Mouse (Mus musculus): ENCODE measurements at regions not wholly inside any gene's neighbourhood (a gene's known extent, or its start where the extent isn't known, plus 50 kb on each side); places are given as distances from the start of the nearest gene placed in this dataset.

DNA sequence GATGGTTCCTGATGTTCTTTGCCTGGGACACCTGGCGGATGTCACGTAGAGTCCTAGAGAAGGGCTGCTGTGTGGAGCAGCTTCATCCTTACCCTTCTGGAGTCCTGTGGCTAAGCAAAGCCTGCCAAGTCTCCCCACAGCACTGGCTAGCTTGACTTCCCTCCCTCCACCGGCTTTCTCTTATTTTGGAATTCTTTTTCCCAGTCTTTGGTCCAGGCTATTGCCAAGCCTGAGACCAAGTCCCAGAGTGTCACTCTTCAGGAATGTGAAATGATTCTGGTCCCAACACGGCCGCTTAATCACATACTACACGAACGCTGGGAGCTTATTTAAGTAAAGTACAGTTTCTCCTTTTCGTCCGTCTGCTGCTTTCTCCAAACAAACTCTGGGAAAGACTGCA is 146.4 kb downstream of the Fndc1 start:
- no peak for ATAC-seq (replicated peaks; ENCODE audit: poor library complexity, severe bottlenecking)

DNA sequence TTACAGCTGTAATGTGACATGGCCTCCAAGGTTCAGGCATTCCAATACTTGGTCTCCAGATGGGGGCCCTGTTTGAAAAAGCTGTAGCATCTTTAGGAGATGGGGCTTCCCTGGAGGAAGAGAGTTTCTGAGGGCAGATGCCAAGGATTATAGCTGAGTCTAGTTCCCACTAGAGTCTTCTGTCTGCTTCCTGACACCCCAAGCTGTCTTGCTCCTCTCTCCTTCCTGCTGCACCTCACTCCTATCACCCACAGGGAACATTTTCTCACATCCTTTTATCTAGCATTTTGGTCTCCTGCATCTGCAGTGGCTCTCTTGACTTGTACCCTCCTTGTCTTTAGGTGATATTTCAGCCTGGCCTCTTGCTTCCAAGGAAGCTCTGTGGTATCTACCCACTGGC is 147.3 kb downstream of the Fndc1 start:
- ATAC-seq (replicated peaks; ENCODE audit: poor library complexity, severe bottlenecking): no peak

DNA sequence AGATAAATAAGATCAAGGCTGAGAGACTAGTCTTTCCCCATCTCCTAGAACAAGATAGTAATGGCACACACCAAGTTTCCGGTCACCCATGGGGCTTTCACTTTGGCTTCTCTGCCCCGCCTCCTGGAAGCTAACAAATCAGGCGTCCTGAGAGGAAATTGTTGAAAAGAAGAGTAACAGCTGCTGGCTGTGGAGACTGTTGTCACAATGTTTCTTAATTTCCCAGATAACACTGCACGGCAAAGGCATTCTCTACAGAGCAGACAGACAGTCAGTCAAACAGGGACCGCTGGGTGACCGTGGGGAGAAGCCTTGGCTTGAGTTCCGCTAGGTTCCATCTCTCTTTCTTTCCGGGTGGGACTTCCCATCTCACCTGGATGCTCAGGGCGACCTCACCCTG is 148.2 kb downstream of the Fndc1 start:
- no peak for ATAC-seq (replicated peaks; ENCODE audit: poor library complexity, severe bottlenecking)

DNA sequence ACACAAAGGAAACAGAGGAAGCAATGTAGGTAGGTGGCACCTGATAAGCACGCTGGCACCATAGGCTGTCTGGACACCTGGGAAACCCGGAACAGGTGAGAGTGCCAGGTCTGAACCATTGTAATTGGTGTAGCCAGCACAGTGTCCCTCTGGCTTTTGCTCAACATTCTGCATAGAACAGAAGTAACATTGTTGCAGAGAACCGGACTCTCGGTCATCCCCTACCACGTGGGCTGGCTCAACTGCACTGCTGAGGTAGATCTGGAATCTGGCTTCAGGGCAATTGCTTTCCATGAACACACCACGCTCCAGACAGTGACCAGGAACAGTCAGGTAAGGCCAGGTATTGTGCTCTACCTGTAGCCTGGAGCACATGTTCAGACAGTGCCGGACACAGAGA is 149.3 kb downstream of the Fndc1 start:
- no peak for ATAC-seq (replicated peaks; ENCODE audit: poor library complexity, severe bottlenecking)

DNA sequence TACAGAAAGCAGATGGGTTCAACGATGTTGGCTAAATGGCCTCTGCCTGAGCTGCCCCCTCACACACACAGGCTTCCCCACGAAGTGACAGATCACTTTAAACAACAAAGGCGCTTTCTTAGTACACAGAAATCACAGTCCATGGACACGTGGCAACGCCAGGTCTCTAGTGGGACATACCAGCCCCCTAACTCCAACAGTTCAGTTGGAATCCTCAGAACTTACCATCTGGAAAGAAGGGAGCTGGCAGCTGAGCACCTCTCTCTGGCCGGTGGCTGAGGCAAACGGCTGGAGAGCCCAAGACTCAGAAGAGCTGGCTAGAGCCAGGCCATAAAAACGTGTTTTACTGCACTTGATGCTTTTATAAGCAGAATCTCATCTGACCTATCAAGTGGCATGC is 149.8 kb downstream of the Fndc1 start:
- no peak for ATAC-seq (replicated peaks; ENCODE audit: poor library complexity, severe bottlenecking)

DNA sequence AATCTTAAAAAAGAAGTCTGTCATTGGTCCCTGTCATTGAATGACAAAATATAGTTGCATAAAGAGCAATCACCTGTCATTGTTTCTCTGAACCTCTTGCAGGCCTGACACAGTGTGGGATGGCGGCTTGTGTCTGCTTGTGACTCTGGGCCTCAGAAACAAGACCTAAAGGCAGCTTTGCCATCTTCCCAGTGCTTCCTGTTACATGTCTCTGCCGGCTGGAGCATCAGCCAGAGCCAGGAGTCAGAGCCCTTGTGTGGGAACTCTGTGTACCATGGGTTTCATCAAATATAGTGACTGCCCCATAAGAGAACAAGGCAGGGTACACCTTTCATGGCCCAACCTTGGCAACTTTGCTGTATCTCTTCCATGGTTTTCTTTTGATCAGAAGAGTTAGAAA is 150.3 kb downstream of the Fndc1 start:
- no peak for ATAC-seq (replicated peaks; ENCODE audit: poor library complexity, severe bottlenecking)

DNA sequence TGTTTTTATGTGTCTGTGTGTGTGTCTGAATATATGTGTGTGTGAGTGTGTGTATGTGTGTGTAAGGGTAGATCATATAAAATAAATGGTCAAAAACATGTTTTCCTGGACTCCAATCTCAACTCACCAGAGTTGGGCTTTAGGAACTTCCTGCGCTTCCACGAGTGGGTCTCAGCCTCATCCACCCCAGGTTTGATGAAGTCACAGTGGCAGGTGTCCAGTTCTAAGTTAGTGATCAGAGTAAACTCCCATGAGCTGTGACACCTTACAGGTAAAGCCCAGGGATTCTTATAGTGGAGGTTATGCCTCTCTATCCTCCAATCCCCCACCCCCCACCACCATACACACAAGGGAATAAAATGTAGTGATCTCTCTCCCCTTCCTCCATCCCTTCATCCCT is 152.6 kb downstream of the Fndc1 start:
- no peak for ATAC-seq (replicated peaks; ENCODE audit: poor library complexity, severe bottlenecking)

DNA sequence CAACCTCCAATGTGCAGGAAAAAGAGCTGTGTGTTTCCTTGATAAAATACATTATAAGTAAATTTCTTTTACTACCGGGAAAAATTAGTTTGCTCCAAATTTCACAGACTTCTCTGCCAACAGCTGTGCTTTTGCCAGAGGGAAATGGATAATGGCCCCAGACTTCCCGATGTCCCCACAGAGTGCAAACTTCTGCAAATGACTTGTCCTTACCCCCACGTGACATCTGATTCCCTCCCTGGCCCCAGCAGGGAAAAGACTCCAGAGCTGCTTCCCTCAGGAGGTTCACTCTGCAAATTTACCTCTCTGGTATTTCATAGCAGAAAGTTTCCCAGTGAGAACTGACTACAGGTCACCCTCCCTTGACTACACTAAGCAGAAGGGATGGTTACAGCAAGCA is 159.3 kb downstream of the Fndc1 start:
- ATAC-seq (replicated peaks; ENCODE audit: poor library complexity, severe bottlenecking): no peak

DNA sequence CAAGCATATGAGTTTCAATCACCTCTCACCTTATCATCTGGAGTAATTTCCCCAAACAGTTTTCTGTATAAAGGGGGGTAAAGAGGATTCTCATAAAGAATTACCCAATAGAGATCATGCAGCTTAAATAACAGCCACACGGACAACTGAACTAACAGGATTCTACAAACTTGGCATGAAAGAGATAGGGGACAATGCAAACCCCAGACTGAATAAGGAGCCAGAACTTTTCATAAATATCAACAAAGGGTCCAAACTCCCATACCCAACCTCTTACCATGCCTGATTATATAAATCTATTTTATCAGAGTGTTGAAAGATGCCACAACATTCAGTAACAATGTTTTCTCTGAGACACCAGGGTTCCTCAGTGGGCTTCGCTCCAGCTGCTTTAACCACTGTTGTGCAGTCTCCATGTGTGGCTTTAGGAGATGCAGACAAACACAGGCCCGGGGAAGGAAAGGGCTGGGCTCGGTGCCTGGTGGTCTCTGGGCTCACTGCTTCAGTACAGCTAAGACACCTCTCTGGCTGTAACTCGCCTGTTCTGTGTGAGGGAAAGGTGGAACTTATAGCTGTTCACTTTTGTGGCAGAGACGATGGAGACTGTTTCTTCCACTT is 160.2 kb downstream of the Fndc1 start:
- ATAC-seq (replicated peaks; ENCODE audit: poor library complexity, severe bottlenecking): no peak

DNA sequence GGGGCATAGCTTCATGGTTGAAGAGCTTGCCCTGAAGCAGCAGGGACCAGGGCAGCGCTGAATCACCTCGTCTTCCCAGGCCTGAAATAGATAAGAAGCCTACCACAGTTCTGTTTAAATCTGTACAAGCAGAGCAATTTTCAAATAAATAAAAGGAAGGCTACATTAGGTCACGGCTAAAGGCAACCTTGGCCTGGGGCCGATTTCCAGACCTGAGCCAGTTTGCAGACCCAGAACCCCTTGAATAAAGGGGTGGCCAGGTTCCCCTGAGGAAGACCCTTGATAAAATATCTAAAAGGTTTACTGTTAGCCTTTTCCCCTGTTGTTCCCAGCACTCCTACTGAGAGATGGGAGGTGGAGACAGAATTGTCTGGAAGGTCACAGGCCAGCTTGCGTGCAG is 160.9 kb downstream of the Fndc1 start:
- ATAC-seq (replicated peaks; ENCODE audit: poor library complexity, severe bottlenecking): no peak

DNA sequence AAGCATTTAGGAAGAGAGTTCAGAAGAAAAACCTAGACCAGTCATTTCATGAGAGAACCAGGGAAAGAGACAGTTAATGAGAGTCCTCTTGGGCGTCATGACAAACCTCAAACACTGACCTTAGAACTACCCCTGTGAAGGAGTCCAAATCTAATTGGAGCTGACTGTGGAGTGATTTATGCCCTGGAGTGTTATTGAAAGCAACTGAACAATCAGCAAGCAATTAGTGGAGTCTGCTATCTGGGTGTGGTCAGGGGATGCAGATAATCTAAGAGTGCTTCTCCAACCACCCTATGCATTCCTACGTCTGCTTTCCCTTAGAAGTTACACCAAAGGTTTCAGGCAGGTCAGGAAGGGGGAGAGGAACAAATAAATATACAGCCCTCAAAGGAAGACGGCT is 161.4 kb downstream of the Fndc1 start:
- no peak for ATAC-seq (replicated peaks; ENCODE audit: poor library complexity, severe bottlenecking)

DNA sequence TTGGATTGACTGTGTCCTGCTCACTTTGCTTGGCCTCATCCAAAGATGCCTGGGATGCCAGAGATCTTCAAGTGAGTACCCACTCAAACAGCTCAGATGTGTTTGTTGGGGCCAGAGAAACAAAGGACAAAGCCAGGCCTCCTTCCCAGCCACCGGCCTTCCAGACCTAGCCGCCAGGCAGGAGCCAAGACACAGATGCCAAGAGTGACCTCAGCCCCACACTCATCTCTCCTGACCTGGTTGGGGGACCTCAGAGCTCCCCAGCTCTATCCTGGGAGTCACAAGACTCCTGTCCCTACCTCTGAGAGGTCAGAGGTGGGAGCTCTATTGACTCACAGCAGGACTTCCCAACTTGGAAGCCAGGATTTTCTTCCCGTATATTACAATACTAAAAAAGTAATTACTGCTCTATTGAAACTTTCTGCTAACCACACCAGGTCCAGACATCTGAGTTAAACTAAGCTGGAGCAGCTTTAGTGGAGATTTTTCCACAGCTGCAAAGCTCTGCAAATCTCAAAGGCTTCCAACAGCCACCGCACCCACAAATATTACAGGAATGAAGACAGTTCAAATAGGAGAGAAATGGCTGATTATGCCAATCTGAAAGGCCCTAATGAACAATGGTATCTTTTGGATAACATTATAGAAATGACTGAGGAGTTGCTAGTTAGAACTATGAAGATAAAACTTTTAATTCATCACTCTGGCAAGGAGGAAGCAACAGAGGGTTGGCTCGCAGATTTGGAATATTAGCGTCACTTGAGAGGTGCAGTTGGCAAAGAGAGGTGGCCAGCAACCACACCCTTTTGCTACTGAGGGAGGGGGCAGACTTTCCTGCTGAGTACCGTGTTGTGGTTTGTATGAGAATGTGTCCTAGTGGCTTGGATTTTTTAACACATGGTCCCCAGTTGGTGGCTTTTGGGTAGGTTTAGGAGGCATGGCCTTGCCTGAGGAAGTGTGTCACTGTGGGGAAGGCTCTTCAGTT is 162.9 kb downstream of the Fndc1 start:
- ATAC-seq (replicated peaks; ENCODE audit: poor library complexity, severe bottlenecking): no peak

DNA sequence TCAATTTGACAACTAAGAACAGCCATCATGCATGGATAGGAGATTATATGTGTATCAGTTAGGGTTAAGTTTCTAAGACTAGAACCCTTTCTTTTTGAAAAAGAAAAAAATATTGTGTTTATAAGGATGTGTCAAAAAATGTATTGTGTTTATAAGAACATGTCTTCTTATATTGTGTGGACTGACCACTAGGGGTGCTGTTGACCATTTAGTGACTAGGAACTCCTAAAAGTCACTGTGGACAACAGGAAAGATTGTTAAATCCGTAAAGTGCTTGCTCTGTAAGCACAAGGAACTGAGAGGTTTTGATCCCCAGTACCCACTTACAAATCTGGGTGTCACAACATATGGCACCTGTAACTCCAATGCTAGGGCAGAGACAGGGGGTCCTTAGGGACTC is 170.6 kb downstream of the Fndc1 start:
- no peak for ATAC-seq (replicated peaks; ENCODE audit: poor library complexity, severe bottlenecking)

DNA sequence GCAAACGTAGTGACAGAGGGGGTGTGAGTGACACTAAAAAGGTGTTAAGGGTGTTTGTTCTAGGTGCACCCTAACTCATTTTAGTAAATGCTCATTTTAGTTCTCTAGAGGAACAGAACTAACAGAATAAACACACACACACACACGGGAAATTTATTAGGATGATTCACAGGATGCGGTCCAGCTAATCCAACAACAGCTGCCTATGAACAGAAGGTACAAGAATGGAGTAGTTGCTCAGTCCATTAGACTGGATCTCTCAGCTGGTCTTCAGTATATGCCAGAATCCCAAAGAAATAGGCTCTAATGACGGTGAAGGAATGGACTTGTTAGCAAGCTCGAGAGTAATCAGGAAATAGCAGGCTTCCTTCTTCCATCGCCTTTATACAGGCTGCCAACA is 171.1 kb downstream of the Fndc1 start:
- ATAC-seq (replicated peaks; ENCODE audit: poor library complexity, severe bottlenecking): no peak

DNA sequence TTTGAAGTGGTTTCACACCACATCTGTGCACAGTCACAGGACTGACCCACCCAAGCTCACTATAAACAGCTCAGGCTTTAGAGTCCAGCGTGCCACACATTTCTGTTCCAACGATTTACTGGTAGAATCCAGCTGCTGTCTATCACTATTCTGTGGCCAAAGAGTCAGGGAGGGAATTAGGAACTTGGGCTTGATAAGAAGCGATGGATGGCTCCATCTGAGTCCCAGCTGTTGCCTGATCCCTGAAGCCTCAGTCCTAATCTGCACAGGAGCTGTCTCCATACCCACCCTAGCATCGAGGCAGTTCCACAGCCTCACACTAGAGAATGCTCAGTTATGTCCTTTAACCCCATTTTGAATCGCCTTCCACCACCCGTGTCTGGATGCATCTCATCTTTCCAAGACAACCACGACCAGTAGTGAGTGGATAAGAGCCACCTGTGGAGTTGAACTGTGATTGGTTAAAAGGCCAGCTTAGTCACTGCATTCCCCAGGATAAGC is 173.0 kb downstream of the Fndc1 start:
- no peak for ATAC-seq (replicated peaks; ENCODE audit: poor library complexity, severe bottlenecking)

DNA sequence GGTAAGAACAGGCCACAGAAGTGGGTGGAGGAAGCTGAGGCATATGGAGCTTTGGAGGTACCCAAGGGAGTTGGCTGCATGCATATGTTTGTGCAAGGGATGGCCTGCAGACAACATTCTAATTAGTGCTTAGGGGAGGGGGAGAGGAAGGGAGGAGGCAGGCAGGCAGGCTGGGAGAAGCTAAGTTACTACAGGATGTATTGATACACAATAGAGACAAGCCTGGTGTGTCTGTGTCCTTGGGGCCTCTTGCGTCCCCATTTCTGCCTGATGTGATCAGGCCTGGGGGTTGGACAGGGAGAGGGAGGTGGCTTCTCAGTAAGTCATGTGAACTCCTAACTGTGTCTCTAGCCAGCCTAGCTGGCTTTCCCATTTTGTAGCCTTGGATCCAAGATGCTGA is 175.1 kb downstream of the Fndc1 start:
- ATAC-seq (replicated peaks; ENCODE audit: poor library complexity, severe bottlenecking): no peak

DNA sequence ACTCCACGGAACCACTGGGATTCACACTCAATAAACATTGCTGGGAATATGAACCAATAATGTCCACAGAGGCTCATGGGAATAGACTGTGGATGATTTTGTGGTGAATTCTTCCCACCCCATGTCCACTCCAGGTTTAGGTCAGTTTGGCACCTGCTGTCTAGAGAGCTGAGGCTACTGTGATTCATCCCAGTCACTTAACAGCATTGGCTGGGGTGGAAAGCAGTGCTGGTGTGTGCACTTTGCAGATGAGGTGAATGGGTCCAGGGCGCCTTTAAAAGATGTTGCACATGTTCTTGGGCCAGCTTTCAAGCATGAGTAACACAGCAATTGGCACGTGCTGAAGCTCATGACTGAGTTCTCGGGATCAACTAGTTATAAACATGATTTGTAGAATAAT is 176.7 kb downstream of the Fndc1 start:
- no peak for ATAC-seq (replicated peaks; ENCODE audit: poor library complexity, severe bottlenecking)

DNA sequence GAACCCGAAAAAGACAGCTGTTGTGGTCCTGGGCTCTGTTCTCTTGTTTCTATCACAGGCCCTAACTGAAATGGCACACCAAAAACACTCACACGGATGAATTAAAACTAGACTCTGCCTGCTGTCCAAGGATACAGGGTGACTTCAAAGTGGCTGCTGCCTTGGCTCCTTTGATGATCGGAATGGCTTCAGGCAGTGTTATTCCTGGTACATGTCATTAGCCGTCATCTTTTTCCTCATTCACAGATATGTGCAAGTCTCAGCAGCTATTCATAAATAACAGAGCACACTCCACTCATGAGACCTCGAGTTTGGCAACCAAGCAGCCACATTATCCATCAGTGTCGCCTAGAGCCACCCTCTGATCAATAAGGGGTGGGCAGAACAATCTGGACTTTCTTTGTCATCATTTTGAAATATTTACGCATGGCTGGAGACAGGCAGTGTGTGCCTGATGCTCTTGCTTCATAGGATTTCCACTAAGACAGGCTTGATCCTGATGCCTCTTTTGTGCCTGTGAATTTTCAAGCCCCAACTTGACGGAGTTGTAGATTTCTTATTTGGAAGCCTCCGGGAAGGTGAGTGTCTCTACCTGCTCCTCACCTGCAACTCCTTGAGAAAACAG is 182.1 kb downstream of the Fndc1 start:
- no peak for ATAC-seq (replicated peaks; ENCODE audit: poor library complexity, severe bottlenecking)

DNA sequence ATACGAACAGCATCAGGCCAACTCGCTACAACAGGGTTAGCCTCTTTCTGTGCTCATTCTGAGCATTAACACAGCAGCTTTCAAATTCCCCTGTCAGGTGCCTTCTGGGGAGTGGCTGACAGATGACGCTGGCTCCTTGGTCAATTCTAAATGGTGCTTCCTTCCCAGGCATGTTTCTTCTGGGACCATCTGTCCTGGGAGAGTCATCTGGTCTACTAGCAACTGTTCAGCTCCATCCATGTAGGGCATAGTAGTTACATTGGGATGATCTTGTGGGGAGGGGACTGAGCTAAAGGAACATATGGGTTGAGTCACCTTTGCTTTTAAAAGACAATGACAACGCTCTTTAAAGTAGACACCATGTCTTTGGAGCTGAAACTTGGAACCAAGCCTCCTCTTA is 183.5 kb downstream of the Fndc1 start:
- ATAC-seq (replicated peaks; ENCODE audit: poor library complexity, severe bottlenecking): no peak

DNA sequence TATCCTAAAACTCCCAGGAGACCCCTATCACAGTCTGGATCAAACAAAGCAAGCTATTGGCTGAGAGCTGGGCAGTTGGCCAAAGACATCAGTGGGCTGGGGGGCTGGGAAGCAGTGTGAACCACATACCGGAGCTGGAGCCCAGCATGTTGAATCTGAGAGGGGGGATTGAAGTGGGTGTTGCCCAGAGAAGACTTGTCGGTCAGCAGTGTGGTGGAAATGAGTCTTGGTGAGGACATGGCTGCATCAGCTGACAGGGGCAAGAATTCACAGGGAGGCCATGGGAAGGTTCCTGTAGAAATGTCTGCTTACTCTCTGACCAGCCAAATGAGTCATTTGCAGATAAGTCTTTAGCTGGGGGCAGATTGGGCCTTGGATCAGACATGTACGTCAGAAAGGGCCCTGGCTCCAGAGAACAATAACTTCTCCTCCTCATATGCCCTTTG is 184.6 kb downstream of the Fndc1 start:
- no peak for ATAC-seq (replicated peaks; ENCODE audit: poor library complexity, severe bottlenecking)

DNA sequence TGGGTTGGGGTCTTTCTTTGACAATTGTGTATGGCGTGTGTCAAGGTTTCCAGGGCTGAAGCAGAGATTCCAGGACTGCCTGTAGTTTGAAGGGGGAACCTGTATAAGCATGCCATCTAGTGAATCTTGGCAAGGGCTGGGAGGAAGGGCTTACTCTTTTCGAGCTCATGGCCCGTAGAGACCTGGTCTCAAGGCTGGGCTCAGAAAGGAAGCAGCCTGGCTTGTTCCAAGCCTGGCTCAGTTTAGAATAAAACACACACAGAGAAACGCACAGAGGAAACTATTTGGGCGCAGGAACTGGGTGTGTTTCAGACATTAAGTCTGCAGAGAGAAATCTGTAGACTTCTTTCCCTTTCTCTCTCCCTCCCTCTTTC is 192.8 kb downstream of the Fndc1 start:
- no peak for ATAC-seq (replicated peaks; ENCODE audit: poor library complexity, severe bottlenecking)
